Mouse (Mus musculus): Measurements from ENCODE around the gene Cetn3.
A peak's percentile ranks its signal among the peaks of the same experiment; 100 is the strongest.

Gene Cetn3

DNA sequence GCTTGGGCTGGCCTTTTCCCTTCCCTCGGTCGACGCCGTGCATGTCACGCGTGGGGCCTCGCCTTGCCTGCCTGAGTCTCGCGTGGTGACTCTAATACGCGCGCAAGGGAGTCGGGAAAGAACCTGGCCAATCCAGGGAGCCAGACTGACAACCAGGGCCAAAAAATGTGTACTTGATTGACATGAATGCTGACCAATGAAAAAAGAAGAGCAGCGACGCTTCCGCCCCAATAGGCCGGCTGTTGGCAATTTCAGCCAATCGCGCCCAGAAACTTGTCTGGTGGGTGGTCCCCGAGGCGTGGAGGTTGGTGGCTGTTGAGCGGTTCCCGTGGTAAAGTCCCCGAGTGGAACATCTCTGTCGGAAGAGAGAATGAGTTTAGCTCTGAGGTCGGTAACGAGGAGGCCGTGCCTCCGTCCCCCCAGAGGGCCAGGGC is at the start of gene Cetn3:
Gene Cetn3, plus strand, starts transcription at position 107 of the 434 bp plus-strand sequence.
- DNase-seq = peak; percentile 90 to 92

DNA sequence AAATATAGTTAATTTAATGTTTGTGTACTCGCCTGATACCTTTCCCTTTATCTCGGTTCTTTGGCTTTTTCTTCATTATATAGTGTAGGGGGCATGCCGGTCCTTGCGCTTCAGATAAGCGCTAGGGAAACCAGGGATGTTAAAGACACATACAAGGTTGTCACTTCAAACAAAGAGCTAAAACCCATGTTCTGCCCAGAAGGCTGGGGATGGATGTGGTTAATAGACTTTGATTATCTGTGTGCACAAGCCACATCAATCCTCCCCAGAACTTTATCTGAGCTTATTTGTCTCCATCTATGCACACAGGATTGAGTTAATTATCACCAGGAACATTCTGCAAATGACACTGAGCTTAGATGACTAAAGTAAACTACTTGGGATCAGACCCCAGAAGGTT is 46.3 kb upstream of the Cetn3 start:
- no peak for DNase-seq

DNA sequence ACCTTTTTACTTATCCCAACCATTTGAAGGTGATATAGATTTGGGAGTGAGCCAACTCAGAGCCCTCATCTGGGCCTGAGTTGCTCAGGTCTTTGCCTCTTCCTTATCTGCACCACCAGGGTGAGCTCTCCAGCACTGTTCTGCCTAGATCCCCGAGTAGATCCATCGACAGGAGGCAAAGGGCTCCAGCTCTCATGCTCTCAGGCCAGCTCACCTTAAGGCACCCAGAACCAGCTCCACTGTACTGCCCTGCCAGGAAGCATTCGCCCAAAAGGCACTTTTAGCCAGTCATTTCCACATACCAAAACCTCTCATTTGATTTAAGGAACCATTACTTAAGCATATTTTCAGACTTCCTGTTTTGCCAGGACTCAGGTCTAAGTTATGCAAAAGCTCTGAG is 42.0 kb upstream of the Cetn3 start:
- DNase-seq = no peak

DNA sequence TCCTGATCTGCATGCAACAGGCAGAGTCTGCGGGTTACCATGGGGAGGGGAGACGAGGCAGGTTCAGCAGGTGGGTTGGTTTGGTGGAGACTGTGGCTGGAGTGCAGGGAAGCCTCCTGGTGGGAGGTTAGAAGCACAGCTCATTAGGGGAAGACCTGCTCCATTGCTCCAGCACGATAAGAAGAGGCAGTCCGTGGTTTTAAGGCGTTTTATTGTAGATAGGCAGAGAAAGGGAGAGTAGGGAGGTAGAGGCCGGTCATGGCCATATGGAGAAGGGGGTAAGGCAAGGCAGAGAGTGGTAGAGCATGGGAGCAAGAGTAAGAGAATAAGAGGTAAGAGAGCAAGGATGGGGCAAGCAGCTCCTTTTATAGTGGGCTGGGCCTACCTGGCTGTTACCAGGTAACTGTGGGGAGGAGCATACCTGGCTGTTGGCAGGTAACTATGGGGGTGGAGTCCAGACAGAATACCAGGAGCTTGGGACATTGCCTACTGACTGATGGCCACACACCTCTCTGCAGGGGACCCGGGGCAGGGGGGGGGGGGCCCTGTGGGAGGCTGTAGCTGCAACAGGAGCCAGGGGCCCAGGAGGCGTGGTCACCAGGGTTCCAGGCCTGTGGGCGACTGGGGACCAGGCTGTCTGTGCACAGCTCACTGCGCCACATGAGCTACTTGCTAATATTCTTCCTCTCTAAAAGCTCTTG is 39.3 kb upstream of the Cetn3 start:
- DNase-seq = no peak

DNA sequence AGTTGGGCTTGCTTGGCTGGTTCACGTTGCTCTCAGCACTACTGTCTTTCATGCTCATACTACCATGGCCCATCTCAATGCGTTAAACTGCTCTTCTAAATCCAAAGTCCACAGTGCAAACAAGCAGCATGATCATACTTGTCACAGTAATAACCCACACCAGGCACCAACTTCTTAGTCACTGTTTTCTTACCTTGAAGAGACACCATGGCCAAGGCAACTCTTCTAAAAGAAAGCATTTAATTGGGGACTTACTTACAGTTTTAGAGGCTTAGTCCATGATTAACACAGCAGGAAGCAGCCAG is 38.8 kb upstream of the Cetn3 start:
- no peak for DNase-seq

DNA sequence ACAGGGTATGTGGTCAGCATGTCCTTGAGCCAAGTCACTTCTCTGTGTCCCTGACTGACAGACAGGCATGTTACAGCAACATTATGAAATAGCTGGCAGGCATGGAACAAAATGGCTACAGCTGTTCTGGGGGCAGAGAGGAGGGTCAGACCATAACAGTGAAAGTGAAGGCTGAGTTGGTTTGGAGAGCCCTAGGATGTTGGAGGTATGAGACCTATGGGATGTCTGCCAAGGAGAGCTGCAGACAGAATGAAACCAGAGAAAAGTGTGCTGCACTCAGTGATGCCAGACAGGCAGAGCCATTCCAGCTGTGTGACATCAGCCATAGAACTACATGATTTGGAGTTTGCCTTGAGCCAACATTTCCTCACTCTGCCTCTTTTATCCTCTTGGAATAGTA is 28.0 kb upstream of the Cetn3 start:
- no peak for DNase-seq

DNA sequence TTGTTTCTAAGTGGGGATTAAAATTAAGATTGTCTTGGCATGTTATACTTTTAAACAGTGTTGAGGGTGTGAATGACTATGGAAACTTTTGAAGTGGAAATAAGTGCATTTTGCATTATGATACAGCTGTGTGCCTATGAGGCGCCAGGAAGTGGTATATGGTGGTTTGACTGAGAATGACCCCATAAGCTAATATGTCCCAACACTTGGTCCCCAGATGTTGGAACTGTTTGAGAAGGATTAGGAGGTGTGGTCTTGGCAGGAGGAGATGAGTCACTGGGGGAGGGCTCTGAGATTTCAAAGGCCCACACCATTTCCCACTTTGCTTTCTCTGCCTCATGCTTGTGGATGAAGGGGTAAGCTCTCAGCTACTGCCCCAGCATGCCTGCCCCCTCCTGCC is 27.6 kb upstream of the Cetn3 start:
- no peak for DNase-seq

DNA sequence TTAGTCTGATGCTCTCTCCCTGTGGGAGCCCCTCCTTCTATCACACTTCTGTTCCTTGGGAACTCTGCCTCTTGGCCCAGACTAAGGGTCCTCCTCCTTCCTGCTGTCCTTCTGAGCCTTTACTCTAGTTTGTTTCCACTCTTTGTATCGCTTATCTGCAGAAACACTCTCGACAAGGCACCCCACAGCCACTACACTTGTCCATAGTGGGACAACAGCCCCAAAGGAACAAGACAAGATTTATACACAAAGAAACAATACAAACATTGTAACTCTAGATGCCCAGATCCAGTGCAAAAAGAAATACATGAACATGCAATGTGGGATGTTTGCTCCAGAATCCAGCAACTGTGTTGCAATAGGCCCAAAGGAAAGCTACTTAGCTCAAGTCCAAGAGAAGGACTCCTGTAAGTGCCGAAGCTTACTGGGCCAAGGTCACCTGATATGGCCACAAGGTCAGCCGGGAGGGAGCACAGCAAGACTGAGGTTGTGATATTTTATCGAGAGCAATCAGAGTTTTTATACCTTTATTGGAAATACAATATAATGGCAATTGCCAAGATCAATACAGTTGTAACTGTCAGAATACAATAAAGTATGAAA is 25.7 kb upstream of the Cetn3 start:
- DNase-seq = no peak

DNA sequence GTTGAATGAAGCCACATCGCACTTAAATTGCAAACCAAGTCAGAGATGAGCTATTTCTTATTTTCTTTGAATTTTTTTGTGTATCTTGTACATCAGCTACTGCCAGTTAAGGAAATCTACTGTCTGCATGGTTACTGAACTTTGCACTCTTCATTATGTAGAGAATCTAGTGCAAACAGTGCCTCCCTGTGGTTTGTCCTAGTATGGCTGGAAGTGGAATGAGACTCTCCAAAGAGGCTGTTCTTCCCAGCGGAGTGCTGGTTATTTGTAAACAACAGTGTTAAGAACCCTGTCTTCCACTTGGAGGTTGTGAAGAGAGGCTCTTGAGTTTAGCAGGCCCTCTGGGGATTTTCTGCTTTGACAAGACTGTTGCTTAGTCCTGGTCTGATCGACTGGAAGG is 22.5 kb upstream of the Cetn3 start:
- DNase-seq = peak; percentile 42

DNA sequence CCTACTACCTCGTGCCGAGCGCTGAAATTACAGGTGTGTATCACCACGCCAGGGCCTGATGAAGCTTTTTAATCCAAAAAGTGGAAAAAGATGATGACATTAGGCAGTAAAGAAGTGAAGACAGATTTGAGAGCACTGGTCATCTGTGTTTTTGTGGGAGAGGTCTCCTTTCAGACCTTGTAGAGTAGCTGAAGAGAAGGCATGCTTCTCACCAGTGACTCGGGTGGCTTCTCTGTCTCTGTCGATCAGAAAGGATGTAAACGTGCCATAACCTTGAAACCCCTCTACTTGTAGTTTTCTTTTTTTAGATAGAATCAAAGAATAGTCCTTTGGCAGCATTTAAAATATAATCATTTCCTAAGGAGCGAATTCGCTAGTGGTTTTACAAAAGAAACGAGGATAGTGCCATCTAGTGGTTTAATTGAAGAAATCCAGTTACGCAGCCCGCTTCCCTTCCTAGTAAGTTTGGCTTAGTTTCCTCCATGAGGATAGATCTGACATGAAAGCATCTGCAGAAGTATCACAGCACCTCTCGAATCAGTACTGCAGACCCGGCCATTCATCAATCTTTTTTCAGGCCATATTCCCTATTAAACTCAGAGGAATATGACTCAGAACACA is 21.2 kb upstream of the Cetn3 start:
- peak; percentile 29 to 40 for DNase-seq

DNA sequence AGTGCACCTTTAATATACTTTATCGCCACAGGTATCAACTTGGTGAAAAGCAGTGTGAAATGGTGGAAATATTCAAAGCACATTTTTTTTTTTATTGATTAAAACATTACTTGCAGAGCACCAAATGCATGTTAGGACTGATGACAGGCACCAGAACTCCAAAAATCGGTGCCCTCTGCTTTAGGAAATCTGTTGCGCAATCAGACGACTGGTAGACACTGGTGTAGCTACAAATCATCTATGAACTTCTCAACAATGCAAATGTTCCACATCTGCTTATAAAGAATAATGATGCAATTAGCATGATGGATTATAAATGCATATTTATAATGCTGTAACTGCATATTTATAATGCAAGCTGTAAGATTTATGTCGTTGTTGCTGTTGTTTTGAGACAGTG is 18.7 kb upstream of the Cetn3 start:
- DNase-seq = no peak

DNA sequence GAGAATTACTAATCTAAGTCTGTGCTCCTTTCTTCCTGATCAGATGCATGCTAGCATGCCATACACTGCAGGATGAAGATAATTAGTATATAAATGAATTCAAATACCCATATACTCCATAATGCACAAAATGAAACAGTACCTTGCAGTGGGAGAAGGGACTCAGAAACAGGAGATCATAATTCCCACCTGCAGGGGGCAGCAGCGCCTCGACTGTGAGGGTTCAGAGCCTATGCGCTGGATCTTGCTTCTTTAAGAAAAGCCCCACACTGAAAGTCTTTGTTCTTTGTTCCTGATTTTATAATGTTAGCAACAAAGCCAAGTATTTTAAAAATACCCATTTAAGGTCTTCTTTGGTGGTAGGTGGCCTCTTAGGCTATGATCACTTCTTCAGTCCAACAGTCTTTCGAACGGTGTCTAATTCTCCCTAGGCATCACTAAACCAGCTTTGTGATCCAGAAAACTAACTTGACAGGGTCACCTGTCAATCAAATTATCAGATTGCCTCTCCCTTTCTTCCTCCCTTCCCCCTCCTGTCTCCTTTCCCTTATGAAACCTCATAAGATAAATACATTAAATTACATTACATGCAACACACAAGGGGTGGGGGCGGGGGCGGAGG is 15.7 kb upstream of the Cetn3 start:
- peak; percentile 73 to 82 for DNase-seq

DNA sequence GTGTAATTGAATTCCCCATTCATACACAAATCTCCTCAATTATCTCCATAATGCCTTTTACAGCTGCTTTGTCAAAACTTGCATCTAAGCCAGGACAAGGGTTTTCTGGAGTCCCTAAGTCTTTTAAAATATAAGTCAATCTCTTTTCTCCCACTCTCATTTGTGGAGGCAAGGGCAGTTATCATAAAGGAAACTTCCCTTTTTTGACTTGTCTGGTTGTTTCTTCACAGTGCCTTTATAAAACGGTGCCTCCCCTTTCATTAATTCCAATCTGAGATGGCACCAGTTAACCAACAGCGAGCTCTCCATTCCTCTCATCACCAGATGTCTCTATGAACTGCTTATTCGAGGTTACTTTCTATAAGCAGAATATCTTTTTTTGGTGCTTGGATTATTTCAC is 6.7 kb upstream of the Cetn3 start:
- DNase-seq = no peak

DNA sequence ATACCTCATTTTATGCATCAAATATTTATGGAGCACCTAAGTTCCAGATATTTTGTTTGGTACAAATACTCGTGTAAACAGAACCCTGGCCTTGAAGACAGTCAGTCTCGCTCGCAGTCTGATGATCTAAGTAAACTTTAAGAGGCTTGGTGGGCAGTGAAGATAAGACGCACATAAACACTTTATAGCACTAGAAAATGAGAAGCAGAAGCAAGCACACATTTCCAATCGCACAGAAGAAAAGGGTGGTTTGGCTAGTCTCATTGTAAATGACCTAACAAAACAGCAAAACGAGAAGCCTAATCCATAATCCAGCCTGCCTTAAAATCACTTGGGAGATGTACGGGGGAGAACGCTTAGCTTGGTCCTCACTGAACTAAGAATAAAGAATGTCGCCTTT is 402 bp upstream of the Cetn3 start:
- DNase-seq = no peak

DNA sequence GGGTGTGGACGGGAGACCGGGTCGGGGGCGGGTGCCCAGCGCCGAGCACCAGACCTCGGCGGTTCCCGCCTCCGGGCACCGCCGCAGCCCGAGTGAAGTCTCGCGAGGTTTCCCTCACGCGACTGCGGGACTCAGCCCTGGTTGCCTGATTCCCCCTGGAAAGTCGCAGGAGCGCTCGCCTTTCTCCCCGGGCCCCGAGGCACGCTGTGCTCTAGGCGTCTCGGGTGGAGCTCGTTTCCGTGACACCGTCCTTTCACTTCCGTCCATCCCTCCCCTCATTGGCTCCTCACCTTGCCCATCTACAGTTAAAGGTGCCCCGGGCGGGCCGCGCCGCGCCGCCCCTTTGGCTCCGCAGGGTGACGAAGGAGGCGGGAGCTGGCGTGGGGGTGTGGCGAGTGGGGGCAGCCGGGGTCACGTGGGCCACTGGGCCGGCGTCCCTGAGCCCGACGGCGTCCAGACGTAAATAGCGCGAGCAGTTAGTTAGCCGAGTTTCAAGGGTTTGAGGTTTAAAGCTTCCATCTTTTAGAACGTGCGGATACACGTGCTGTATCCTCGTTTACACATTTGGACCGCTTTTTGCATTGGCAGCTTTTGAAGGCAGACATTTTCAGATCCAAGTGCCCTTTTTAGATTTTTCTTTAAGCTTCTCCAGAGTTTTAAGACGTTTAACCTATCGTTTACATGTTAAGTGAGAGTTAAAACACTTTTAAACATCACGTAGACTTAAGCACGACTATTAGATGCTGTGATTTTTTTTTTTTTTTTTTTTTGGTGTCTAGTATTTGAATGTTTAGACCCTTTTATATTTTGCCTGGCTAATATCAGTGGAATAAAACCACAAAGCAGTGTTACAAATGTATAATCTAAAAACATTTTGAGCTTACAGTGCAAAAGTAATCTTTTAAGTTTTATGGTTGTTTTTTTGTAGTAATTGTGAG is 797 bp downstream of the Cetn3 start:
- DNase-seq = peak; percentile 96 to 99

DNA sequence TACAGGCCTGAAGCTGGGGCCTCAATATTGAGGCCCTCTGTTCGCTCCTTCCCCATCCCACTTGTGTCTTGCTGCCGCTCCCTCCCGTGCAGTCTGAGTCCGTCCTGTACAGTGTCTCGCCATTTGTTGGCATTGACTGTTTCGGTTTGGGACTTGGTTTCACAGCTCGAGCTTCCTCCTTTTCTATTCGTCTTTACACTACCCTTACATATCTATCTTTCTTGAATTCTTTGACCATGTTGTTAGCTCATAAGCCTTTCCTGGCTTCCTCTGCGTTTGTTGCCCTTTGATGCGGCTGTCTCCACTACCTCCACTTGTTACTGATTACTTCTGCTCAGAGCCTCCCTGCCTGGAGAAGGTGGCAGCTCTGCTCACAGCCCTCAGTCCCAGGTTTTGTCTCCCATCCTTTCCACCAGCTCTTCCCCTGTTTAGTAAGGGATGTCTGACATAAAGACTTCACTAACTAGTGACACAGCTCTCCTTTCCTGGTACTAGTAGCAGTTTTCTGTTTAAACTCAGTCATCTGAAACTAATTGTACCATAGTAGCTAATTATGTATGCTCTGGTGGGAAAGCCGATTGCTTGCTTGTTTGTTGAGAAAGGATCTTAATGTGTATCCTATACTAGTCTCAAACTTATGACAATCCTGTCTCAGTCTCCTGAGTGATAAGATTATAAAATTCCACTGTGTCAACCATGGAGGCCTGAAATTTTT is 3.0 kb downstream of the Cetn3 start:
- DNase-seq = peak; percentile 30 to 49

DNA sequence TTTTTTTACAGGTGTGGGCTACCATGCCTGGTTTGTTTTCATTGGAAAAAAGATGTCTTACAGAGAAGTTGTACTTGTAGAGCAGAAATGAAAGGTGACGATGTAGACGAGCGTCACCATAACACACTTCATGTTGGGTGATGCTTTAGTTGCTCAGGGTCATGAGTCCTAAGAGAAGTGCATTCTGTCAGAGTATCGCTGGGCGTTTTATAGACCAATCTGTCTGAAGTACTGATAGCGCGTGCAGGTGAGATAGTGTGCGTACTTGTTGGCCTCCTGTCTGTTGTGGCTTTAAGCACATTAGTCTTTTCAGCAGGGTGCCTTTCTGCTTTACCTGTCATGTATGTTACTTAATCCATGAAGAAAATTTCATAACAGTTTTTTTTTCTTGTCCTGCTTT is 7.3 kb downstream of the Cetn3 start:
- no peak for DNase-seq

DNA sequence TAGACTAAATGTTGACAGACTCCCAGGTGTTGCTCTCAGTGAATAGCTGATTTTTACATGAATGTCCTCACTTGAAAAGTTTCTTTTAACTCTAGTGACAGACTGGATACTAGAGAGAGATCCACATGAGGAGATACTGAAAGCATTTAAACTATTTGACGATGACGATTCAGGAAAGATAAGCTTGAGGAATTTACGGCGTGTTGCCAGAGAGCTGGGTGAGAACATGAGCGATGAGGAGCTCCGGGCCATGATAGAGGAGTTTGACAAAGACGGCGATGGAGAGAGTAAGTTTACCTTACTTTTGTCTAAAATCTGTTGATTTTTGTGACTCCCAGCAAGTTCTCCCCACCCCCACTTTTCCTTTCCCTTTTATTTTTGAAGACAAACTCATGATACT is 9.0 kb downstream of the Cetn3 start:
- DNase-seq = no peak

DNA sequence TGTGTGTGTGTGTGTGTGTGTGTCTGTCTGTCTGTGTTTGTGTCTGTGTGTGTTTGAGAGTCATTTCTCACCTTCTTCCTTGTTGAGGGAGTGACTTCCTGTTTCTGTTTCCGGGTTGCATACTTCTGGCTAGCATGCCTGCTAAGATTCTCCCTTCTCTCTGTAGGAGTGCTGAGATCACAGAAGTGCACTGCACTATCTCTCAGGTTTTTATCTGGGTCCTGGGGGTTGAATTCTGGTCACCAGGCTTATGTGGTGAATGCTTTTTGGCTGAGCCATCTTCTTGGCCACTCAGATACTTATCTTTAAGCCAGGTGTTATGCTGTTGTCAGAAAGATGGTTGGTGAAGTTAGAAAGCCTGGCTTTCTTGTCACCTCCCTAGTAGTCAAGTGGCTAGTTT is 11.0 kb downstream of the Cetn3 start:
- no peak for DNase-seq

DNA sequence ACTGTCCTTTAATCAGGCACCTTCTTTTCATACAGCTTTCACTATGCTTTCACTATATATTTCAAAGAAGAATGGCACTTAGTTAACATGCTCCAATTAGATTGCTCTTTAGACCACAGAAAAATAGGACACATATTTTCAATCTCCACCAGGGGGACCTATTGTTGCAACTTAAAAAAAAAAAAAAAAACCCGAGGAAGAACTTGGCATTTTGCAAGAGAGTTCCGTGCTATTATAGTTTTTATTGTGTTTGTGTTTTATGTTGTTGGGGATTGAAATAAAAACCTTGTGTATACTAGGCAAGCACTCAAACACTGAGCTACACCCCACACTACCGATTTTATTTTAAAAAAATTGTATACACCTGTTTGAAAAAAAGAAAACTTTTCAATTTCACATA is 18.2 kb downstream of the Cetn3 start:
- DNase-seq = no peak

DNA sequence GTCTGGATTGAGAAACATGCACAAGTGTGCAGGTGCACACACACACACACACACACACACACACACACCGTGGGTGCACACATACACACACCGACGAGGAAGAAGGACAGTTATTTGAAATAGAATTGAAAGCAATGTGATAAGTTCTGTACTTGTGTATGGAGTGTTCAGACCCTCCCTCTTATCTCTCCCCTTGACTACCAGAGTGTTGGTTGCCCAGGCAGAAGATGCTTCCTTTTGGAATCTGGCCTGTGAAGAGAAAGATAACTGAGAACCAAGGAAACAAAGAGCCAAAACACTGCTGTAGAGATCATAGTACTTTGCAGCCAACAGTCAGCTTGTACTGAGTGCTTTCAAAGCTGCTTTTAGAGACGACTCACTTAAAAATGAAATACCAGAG is 20.8 kb downstream of the Cetn3 start:
- no peak for DNase-seq

DNA sequence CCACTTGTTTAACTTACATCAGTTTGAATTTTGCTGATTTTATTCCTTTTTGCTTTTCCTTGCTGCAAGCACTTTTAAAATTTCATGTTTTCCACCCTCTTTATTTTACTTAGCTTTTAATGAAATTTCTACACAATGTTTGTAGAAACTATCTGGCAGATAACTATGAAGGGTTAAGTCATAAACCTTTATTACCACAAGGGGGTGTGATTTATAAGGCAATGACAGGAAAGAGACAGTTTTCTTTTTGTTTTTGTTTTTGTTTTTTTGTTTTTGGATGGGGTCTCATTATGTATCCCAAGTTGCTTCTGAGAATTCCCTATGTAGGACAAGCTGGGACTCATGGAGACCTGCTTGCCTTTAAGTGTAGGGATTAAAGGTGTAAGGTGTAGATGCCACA is 39.9 kb downstream of the Cetn3 start:
- DNase-seq = no peak
